Mouse (Mus musculus) brown adipose tissue, adult 24 weeks (tissue): ENCODE results near the gene Pex26. TPM values are rescaled to one million over a fixed set of nuclear protein-coding genes. Genes with fewer than 3 reads are reported as not detected.

ENCODE experiments used
- H3K27ac ChIP-seq: fragments of 200-500 bp; replicated peaks from 2 replicates; pipeline ENCODE4 v1.5.1; 2012; ENCODE audit warnings: low read depth, mild to moderate bottlenecking, low read length
- H3K4me1 ChIP-seq: fragments of 200-500 bp; 2 replicates; pipeline ENCODE4 v1.6.1; 2012; ENCODE audit warnings: low read length, mixed read lengths; ENCODE audit not compliant: control insufficient read depth, insufficient read depth, insufficient read length
- H3K4me3 ChIP-seq: fragments of 200-500 bp; 2 replicates; pipeline ENCODE4 v1.5.1; 2012; ENCODE audit warnings: low read depth, mild to moderate bottlenecking, low read length, moderate library complexity; ENCODE audit not compliant: insufficient read depth
- polyA plus RNA-seq: library from polyadenylated mRNA; stranded (reverse); fragments of >200 nt; gene quantifications from 2 replicates; pipeline ENCODE4 v1.2.4, GENCODE M21; 2012; ENCODE audit not compliant: missing spikeins, insufficient read depth, insufficient read length

Gene Pex26
- polyA plus RNA-seq = 3.9 and 4.1 TPM in 2 replicates

DNA sequence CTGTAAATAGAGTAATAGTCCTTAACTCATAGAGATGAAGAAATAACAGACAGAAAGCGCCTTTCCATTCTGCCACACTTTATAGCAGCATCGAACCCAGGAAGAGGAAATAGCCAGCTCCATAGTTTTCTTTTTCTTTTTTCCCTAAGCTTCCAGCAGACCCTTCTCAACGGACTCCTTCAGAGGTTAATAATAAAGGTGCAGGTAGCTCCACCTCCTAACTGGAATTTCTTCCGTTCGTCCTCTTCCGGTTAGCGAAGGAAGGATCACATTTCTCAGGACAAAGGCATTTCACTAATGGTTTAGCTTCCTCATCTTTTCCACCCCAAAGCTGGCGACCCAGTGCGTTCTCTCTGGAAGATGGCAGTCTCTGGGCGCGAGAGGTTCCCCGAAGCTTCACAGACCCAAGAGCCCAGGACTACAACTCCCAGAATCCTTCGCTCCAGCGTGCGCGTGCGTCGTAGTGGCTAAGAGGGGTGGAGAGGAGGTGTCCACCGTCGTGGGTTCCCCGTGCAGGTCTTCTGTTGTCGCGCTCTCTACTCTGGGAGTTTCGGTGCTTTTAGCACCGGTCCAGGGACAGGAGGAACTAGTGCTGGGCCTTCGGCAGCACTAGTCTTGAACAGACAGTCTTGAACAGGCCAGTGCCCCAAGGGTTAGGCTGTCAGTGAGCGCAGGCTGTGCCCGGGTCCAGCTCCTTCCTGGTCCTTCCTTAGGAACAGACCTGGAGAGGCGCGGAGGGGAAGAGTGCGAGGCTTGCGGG is at the start of gene Pex26:
Gene Pex26 (plus strand): TSS at position 254 of the 760 bp plus-strand sequence.
- H3K27ac ChIP-seq = peak within 1 kb of the TSS; percentile 74
- H3K4me1 ChIP-seq = no peaks in the 10 kb centered on the region; the same call in 1 of the 2 replicates
- peak within 1 kb of the TSS; percentile 82 for H3K4me3 ChIP-seq

DNA sequence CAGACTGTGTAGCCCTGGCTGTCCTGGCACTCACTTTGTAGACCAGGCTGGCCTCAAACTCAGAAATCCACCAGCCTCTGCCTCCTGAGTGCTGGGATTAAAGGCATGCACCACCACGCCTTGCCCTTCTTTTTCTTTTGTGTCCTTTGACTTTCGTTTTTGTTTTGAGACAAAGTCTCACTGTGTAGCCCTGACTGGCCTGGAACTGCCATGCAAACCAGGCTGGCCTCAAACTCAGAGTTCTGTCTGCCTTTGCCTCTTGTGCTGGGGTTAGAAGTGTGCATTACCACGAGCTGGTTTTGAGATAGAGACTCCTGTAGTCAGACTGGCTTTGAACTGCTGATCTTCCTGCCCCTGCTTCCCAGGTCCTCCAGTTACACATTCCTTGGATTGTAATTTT is 49.2 kb upstream of the Pex26 start:
- no peak overlapping the region for H3K4me3 ChIP-seq
- no peak overlapping the region for H3K27ac ChIP-seq
- no peaks in the 10 kb centered on the region for H3K4me1 ChIP-seq

DNA sequence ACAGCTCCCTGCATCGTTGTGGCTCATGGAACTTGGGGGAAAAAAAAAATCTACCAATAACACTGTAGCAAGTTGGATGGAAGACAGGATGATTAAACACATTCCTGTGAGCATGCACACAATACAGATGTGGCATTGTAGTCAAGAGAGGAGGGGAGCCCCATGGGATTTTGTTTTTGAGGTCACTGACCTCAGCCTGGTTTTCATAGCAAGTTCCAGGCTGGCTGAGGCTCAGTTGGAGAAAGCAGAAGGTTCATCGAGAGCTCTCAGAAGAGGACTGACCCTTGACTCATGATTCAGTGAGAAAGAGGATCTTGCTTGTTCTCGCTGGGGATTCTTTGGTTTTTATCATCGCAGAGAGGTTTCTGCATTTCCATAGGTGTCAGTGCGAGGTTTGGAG is 48.6 kb upstream of the Pex26 start:
- no peak overlapping the region for H3K27ac ChIP-seq
- H3K4me1 ChIP-seq = no peaks in the 10 kb centered on the region
- no peak overlapping the region for H3K4me3 ChIP-seq

DNA sequence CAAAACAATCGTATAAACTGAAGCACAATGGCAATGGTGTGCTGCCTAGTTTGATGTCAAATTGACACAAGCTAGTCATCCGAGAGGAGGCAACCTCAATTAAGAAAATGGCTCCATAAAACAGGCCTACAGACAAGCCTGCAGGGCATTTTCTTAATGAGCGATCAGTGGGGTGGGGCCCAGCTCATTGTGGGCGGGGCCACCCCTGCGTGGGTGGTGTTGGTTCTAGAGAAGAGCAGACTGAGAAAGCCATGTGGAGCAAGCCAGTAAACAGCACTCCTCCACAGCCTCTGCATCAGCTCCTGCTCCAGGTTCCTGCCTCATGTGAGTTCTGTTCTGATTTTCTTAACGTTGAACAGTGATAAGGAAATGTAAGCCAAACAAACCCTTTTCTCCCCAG is 46.2 kb upstream of the Pex26 start:
- no peak overlapping the region for H3K4me3 ChIP-seq
- no peaks in the 10 kb centered on the region for H3K4me1 ChIP-seq
- no peak overlapping the region for H3K27ac ChIP-seq

DNA sequence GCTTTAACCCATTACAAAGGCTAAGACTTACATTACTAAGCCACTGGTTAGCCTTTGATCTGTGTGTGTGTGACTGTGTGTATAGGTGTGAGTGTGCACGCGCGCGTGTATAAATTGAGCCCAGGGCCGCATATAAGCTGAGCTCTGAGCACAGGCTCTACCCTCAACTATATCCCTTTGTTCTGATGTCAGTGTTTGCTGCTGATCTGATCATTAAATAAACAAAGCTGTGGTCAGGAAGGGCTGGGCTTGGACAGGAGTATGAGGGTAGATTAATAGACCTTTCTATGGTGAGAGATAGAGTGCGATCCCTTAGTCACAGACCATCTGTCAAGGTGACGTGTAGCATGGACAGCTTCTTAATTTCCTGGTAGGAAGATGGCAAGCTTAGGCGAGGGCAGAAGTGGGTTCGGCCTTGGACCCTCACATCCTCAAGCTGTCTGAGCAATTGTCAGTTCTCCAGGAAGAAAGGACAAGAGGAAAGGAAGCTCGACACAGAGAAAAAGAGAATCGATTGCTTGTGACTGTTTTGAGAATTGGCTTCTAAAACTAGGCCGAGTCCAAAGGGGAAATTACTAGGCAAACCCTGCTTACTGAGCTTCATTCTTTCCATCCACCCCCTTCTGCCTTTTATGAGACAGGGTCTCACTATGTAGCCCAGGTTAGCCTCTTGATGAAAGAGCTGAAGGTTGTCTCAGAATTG is 45.0 kb upstream of the Pex26 start:
- Histone ChIP-seq H3K4me3 (no peak overlapping the region), H3K4me1 (no peaks in the 10 kb centered on the region), H3K27ac (no peak overlapping the region)

DNA sequence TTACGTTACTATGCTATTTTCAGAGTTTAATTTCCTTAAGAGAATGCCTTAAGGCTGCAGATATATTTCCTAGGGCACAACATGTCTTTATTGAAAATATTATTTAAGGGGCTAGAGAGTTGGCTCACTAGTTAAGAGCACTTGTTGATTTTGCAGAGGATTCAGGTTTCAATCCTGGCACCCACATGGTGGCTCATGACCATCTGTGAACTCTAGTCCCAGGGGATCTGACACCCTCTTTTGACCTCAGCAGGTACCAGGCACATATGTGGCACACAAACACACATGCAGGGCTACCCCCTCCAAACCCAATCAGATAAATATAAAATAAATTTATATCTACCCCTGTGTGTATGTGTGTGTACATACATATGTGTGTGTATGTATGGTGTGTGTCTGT is 44.2 kb upstream of the Pex26 start:
- no peak overlapping the region for H3K4me3 ChIP-seq
- H3K4me1 ChIP-seq = peaks cover 6% of the 10 kb centered on the region; the same call in 1 of the 2 replicates
- no peak overlapping the region for H3K27ac ChIP-seq

DNA sequence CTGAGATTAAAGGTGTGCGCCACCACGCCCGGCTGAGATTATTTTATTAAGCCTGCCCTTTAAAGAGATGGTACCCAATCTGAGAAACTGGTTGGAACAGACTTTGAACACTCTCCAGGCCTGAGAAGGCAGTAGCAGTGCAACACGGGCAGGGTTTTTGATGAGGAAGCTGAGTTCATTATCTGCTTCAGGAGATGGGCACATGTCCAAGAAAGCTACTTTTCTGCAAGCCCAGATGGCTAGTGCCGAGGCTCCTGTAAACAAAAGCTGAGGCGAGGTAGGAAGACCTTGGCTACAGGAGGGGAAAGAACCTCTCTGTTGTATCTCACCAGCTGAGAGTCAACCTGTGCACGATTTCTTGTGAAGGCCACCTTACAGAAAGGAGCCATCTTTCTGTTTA is 41.2 kb upstream of the Pex26 start:
- no peak overlapping the region for H3K27ac ChIP-seq
- no peak overlapping the region for H3K4me3 ChIP-seq
- peaks cover 7% of the 10 kb centered on the region; the same call in 1 of the 2 replicates for H3K4me1 ChIP-seq

DNA sequence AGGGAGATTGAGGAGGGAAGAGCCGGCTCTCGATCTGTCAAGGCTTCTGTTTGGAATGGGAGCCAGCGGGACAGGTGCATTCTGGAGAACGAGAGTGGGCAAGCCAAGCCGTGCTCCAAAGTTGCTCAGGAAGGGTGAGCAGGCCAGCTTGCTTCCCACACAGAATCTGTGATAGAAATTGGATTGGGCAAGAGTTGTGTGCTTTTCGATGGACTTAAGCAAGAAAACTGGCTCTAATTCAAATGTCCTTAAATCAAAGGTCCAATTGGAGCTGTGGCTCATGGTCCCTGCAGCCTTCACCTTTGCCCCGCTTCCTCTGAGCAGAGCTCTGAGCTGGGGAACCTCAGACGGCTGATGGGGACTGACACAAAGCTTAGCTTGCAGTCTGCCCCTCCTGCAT is 40.0 kb upstream of the Pex26 start:
- peak overlapping the region; percentile 67 for H3K27ac ChIP-seq
- peaks cover 7% of the 10 kb centered on the region; the same call in 1 of the 2 replicates for H3K4me1 ChIP-seq
- H3K4me3 ChIP-seq = no peak overlapping the region

DNA sequence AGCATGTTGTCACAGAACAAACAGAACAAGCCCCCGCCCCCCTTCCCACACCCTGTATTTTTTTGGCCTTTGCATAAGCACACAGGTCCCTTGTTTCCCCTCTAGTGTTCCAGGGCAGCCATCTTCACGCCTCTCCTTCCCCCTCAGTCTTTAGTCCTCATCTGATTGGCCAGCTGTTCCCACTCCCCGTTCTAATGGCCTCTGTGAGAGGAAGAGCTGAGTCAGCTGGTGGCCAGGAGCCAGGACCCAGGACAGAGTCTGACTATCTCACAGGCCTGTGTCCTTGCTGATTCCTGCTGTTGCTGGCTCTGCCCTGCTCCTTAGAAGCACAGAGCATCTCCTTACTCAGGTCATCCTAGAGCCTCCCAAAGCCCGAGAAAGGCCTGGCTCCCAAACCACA is 39.4 kb upstream of the Pex26 start:
- H3K4me1 ChIP-seq = peaks cover 10% of the 10 kb centered on the region; the same call in 1 of the 2 replicates
- H3K4me3 ChIP-seq = no peak overlapping the region
- peak overlapping the region; percentile 66 for H3K27ac ChIP-seq

DNA sequence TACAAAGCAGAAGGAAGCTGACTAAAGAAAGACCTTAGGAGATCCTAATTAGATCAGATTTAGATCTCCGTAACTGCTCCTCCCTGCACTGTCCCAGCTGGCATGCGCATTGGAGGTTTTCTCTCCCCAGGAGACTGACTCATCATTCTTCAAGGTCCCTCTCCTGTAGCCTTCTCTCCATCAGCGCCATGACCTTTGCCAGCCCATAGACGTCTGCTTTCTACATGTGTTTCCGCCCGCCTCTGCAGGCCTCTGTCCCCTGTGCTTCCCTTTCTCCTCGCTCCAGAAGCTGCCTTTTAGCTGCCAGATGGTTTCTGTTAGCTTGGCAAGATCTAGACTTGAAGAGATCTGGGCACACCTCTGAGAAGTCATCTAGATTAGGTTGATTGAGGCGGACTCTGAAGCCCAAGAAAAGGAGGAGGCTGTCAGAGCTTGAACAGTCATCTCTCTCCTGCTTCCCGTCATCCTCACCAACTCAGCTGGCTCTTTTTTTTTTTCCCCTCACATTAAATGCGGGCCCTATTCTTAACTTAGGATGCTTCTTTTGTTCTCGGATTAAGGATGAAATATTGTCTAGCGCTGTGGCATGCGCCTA is 38.4 kb upstream of the Pex26 start:
- Histone ChIP-seq H3K27ac (peak overlapping the region; percentile 27; the same call in 1 of the 2 replicates), H3K4me1 (peaks cover 14% of the 10 kb centered on the region), H3K4me3 (no peak overlapping the region)

DNA sequence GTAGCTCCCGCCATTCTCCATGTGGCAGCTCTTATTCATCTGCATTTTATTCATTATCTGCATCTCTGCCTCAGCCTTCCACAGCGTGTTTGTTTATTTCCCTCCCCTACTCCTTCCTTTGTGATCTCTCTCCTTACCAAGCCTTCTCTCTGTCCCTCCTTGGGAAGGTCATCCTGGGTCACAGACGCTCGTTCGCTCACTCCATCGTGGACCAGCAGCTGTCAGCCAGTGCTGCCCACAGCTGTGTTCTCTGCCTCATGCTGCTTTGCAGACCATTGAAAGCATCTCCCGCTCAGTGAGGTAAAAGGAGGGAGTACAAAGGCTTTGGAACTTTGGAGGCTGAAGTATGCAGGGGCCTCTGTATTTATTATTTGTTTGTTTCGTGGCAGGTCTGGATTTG is 37.6 kb upstream of the Pex26 start:
- Histone ChIP-seq H3K4me1 (peaks cover 14% of the 10 kb centered on the region), H3K27ac (no peak overlapping the region), H3K4me3 (no peak overlapping the region)

DNA sequence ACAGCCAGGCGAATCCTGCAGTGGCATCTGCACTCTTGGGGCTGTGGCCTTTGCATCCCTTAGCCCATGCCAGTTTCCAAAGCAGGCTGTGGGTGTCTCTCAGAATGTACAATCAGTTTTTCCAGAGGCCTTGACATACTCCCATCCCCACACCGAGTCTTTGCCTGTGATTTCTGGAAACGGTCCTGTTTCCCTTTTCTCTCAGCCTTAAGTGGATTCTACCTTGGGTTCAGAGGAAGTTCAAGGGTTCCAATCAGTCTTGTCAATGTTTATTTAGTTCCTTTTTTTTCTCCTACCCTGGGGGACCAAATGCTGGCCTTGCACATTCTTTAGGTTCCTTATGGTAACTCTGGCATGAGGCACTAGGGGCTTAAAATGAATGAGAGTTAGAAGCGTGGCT is 36.7 kb upstream of the Pex26 start:
- no peak overlapping the region for H3K27ac ChIP-seq
- peaks cover 17% of the 10 kb centered on the region for H3K4me1 ChIP-seq
- H3K4me3 ChIP-seq = no peak overlapping the region

DNA sequence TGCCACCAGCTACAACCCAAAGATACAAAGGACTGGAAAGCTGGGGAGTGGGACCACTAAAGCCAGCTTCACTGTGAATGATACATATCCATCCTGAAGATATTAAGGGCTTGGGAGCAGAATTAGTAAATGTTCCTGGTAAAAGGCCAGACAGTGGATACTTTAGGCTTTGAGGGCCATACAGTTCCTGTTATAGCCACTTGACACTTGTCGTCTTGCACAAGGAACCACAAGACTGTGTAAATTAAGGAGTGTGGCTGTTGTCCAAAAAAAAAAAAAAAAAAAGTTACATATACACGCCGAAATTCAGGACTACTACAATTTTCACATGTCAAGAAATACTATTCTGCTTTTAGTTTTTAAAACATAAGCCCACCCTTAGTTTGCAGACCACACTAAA is 35.1 kb upstream of the Pex26 start:
- Histone ChIP-seq H3K27ac (no peak overlapping the region), H3K4me3 (no peak overlapping the region), H3K4me1 (peaks cover 17% of the 10 kb centered on the region)

DNA sequence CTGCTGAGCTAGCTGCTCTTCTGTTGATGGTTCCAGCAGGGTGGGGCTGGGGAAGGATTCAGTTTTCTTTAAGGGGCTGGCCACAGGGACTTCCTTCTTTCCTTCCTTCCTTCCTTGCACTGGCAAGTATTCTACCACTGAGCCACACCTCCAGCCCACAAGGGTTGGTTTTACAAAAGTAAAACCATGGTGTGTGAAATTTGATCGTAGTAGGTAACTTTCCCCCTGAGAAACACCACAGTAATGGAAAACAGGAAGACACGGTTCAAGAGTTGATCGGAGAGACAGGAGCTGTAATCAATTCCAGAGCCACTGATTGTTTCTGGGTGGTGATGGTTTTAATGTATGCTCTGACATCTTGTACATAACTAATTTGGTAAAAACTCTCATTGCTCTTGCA is 34.0 kb upstream of the Pex26 start:
- H3K4me3 ChIP-seq = no peak overlapping the region
- H3K27ac ChIP-seq = peak overlapping the region; percentile 24
- peaks cover 10% of the 10 kb centered on the region for H3K4me1 ChIP-seq

DNA sequence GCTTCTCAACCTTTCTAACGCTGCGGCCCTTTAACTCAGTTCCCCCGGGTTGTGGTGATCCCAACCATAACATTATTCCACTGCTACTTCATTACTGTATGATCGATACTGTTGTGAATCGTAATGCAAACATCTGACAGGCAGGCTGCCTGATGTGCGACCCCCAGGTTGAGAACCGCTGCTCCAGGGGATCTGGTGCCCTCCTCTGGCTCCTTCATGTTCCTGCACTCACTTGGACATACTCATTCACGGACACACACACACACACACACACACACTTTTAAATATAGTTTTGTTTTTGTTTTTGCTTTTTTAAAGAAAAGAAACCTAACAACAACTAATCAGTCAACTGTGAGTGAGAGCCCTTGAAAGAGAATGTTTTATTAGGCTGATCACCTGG is 33.3 kb upstream of the Pex26 start:
- peaks cover 10% of the 10 kb centered on the region; the same call in 1 of the 2 replicates for H3K4me1 ChIP-seq

More for the DNA sequence above, 33.3 kb upstream of the Pex26 start:
- Histone ChIP-seq H3K27ac (no peak overlapping the region), H3K4me3 (no peak overlapping the region)
